Mouse (Mus musculus): ENCODE data around the gene Gm20828. TPM values are rescaled to one million over a fixed set of nuclear protein-coding genes. Genes with fewer than 3 reads are reported as not detected.
"Not testable (repeated sequence)": the region's sequence is repeated elsewhere in the genome, so short reads cannot be mapped to it uniquely, and the experiment has no call there.

Gm20828 gene
- polyA plus RNA-seq (2016; fragmentation: Nextera tagmentation; extraction: Ambion mirVana), result not detected in 2 replicates

DNA sequence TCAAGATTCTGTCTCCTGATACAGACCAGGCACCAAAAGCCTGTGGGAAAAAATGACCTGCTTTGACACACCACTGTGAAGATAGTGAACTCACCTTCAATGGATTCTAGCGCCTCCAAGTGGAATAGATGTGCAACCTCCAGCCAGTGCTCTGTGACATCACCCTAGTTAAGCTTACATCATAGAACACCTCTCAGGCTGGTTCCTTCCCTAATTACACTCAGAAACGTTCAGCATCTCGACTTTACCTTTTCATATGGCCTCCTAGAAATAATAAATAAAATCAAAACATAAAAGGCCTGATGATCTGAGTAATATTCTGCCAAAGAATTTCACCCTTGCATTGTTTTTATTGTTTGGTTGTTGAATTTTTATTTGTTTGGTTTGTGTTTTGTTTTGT is at the start of gene Gm20828:
TSS of gene Gm20828 (minus strand) at position 101 of the 400 bp plus-strand sequence.
- not testable (repeated sequence) for H3K4me1 ChIP-seq; H3K36me3 ChIP-seq; H3K27me3 ChIP-seq (replicated peaks); H3K4me2 ChIP-seq (replicated peaks); H3K27ac ChIP-seq; H3K4me3 ChIP-seq; ATAC-seq (ENCODE audit: low FRiP score, low read depth); H3K9me3 ChIP-seq; H3K9ac ChIP-seq
- no CpG with 5 or more reads among the region's 3 CpGs for WGBS

Measured in neural tube, embryonic 12.5 days (tissue).